In genomic region chr9:107552690-107553393, GRCm38 (mm10) we compare ENCODE assay signal across 8 mouse cellular contexts. TPM values are rescaled to one million over a fixed set of nuclear protein-coding genes. Genes with fewer than 3 reads are reported as not detected.
DNase-seq lines count a peak whose midpoint lies in the region; ATAC-seq and TF ChIP-seq lines count a peak whose summit lies in the region.

No protein-coding gene starts in this region.

- H3K27me3 ChIP-seq in forebrain, embryonic 10.5 days (ENCODE audit: poor library complexity, severe bottlenecking): peaks cover 54% of the 10 kb centered on the region
- peaks cover 32% of the 10 kb centered on the region for H3K27me3 ChIP-seq in forebrain, embryonic 16.5 days (replicated peaks; ENCODE audit: control insufficient read depth, insufficient read depth, low read length)
- no peaks in the 10 kb centered on the region for H3K27me3 ChIP-seq in lung, embryonic 16.5 days (ENCODE audit: control insufficient read depth, insufficient read depth, low read depth, low read length)
- H3K27me3 ChIP-seq in intestine, embryonic 14.5 days (replicated peaks; ENCODE audit: control insufficient read depth, insufficient read depth, low read length): no peaks in the 10 kb centered on the region
- H3K27me3 ChIP-seq in neural tube, embryonic 14.5 days (ENCODE audit: control insufficient read depth, insufficient read depth, low read length): peaks cover 24% of the 10 kb centered on the region

- H3K36me3 ChIP-seq in forebrain, embryonic 10.5 days (replicated peaks): peaks cover 19% of the 10 kb centered on the region
- peaks cover 8% of the 10 kb centered on the region; the same call in 1 of the 2 replicates for H3K36me3 ChIP-seq in forebrain, embryonic 16.5 days (ENCODE audit: control insufficient read depth, insufficient read depth)
- H3K36me3 ChIP-seq in lung, embryonic 16.5 days (ENCODE audit: control insufficient read depth, insufficient read depth, low read length): peaks cover 5% of the 10 kb centered on the region
- H3K36me3 ChIP-seq in intestine, embryonic 14.5 days (ENCODE audit: control insufficient read depth, insufficient read depth, low read length): peaks cover 13% of the 10 kb centered on the region
- H3K36me3 ChIP-seq in neural tube, embryonic 14.5 days (ENCODE audit: control insufficient read depth, insufficient read depth, low read length): peaks cover 5% of the 10 kb centered on the region; the same call in 1 of the 2 replicates

- no peak overlapping the region for H3K9ac ChIP-seq in forebrain, embryonic 16.5 days (replicated peaks; ENCODE audit: low read depth, low read length)
- H3K9ac ChIP-seq in lung, embryonic 16.5 days (ENCODE audit: low read length): peak overlapping the region; percentile 14; the same call in 1 of the 2 replicates
- peak overlapping the region; percentile 59; the same call in 1 of the 2 replicates for H3K9ac ChIP-seq in intestine, embryonic 14.5 days (ENCODE audit: low read length)
- H3K9ac ChIP-seq in neural tube, embryonic 14.5 days (replicated peaks; ENCODE audit: low read depth, low read length): no peak overlapping the region

- no peaks in the 10 kb centered on the region for H3K9me3 ChIP-seq in forebrain, embryonic 10.5 days
- H3K9me3 ChIP-seq in forebrain, embryonic 16.5 days (ENCODE audit: control insufficient read depth, low read length): no peaks in the 10 kb centered on the region
- no peaks in the 10 kb centered on the region for H3K9me3 ChIP-seq in lung, embryonic 16.5 days (ENCODE audit: control insufficient read depth, low read length)
- no peaks in the 10 kb centered on the region for H3K9me3 ChIP-seq in intestine, embryonic 14.5 days (ENCODE audit: control insufficient read depth, low read length)
- H3K9me3 ChIP-seq in neural tube, embryonic 14.5 days (ENCODE audit: control insufficient read depth, low read length): no peaks in the 10 kb centered on the region

- DNase-seq in forebrain, embryonic 10.5 days (ENCODE audit: extremely low spot score, low spot score): no peak
- no peak for DNase-seq in lung, postnatal 4 days
- DNase-seq in intestine, embryonic 14.5 days (ENCODE audit: low spot score): no peak
- no peak for DNase-seq in layer of hippocampus, adult 2 months (ENCODE audit: low spot score in 2 of 2)

- peak overlapping the region; percentile 96 for H3K27ac ChIP-seq in forebrain, embryonic 10.5 days
- no peak overlapping the region for H3K27ac ChIP-seq in forebrain, embryonic 16.5 days (ENCODE audit: low read length)
- peak overlapping the region; percentile 92 for H3K27ac ChIP-seq in lung, embryonic 16.5 days (ENCODE audit: low read length)
- no peak overlapping the region for H3K27ac ChIP-seq in intestine, embryonic 14.5 days (ENCODE audit: low read depth)
- H3K27ac ChIP-seq in neural tube, embryonic 14.5 days (ENCODE audit: low read depth, low read length): no peak overlapping the region
- no peak overlapping the region for H3K27ac ChIP-seq in layer of hippocampus, adult 2 months

- no peak for ATAC-seq in forebrain, embryonic 16.5 days
- ATAC-seq in lung, embryonic 16.5 days (ENCODE audit: low read depth): no peak
- ATAC-seq in intestine, embryonic 14.5 days (replicated peaks; ENCODE audit: low FRiP score, low TSS enrichment, low read depth): no peak
- no peak for ATAC-seq in neural tube, embryonic 14.5 days (ENCODE audit: low read depth)
- no peak for ATAC-seq in frontal cortex, adult (ENCODE audit: low TSS enrichment)

- WGBS in forebrain, embryonic 10.5 days: 79% methylated on average over 5 of the region's 5 CpGs
- 82% methylated on average over 5 of the region's 5 CpGs for WGBS in forebrain, embryonic 16.5 days
- 73% methylated on average over 5 of the region's 5 CpGs for WGBS in lung, embryonic 16.5 days
- 78% methylated on average over 5 of the region's 5 CpGs for WGBS in intestine, embryonic 14.5 days
- WGBS in neural tube, embryonic 14.5 days: 82% methylated on average over 5 of the region's 5 CpGs

- H3K4me3 ChIP-seq in forebrain, embryonic 10.5 days: peak overlapping the region; percentile 88
- H3K4me3 ChIP-seq in forebrain, embryonic 16.5 days (replicated peaks; ENCODE audit: low read length): no peak overlapping the region
- H3K4me3 ChIP-seq in lung, embryonic 16.5 days (ENCODE audit: low read length): peak overlapping the region; percentile 83
- H3K4me3 ChIP-seq in intestine, embryonic 14.5 days (ENCODE audit: low read depth, low read length): peak overlapping the region; percentile 57
- no peak overlapping the region for H3K4me3 ChIP-seq in neural tube, embryonic 14.5 days (ENCODE audit: low read depth, low read length)
- H3K4me3 ChIP-seq in layer of hippocampus, adult 2 months: no peak overlapping the region

- H3K4me1 ChIP-seq in forebrain, embryonic 10.5 days: peaks cover 78% of the 10 kb centered on the region
- peaks cover 41% of the 10 kb centered on the region for H3K4me1 ChIP-seq in forebrain, embryonic 16.5 days (replicated peaks; ENCODE audit: control insufficient read depth, insufficient read depth, low read length)
- H3K4me1 ChIP-seq in lung, embryonic 16.5 days (replicated peaks; ENCODE audit: control insufficient read depth, insufficient read depth, low read length): peaks cover 46% of the 10 kb centered on the region
- peaks cover 42% of the 10 kb centered on the region for H3K4me1 ChIP-seq in intestine, embryonic 14.5 days (replicated peaks; ENCODE audit: control insufficient read depth, insufficient read depth, low read length)
- peaks cover 17% of the 10 kb centered on the region for H3K4me1 ChIP-seq in neural tube, embryonic 14.5 days (ENCODE audit: control insufficient read depth, insufficient read depth, low read length)

- no peak overlapping the region for H3K4me2 ChIP-seq in forebrain, embryonic 16.5 days (ENCODE audit: low read length)
- H3K4me2 ChIP-seq in lung, embryonic 16.5 days (ENCODE audit: low read depth, low read length): peak overlapping the region; percentile 91
- peak overlapping the region; percentile 98 for H3K4me2 ChIP-seq in intestine, embryonic 14.5 days (ENCODE audit: low read length)
- peak overlapping the region; percentile 96 for H3K4me2 ChIP-seq in neural tube, embryonic 14.5 days (ENCODE audit: low read depth, low read length)

- no peak for TF ChIP-seq CTCF in layer of hippocampus, adult 2 months (conservative IDR thresholded peaks at IDR 0.05)

RNA-seq across cellular contexts. Expression of gene Rassf1, which starts 1.5 kb away (rescaled TPM):
- 57.4 and 59.6 TPM in 2 replicates for polyA plus RNA-seq in forebrain, embryonic 10.5 days (2016; fragmentation: Nextera tagmentation; extraction: Ambion mirVana)
- polyA plus RNA-seq in forebrain, embryonic 16.5 days (2015; fragmentation: Nextera tagmentation; extraction: Ambion mirVana): 43.4 and 45.4 TPM in 2 replicates
- 55.4 and 58.5 TPM in 2 replicates for polyA plus RNA-seq in lung, embryonic 16.5 days (2015; fragmentation: Nextera tagmentation; extraction: Ambion mirVana)
- 54.4 and 59.9 TPM in 2 replicates for polyA plus RNA-seq in intestine, embryonic 14.5 days (2014; fragmentation: Nextera tagmentation; extraction: Ambion mirVana)
- 34.1 and 34.9 TPM in 2 replicates for polyA plus RNA-seq in neural tube, embryonic 14.5 days (2014; fragmentation: Nextera tagmentation; extraction: Ambion mirVana)
- 10 to 100 TPM; 16.2 to 17.6 TPM for total RNA-seq in layer of hippocampus, adult 2 months (2021)

RNA-seq across cellular contexts. Expression of gene Zmynd10, which starts 5.7 kb away (rescaled TPM):
- 0.74 and 1.4 TPM in 2 replicates for polyA plus RNA-seq in forebrain, embryonic 10.5 days (2016; fragmentation: Nextera tagmentation; extraction: Ambion mirVana)
- 2.2 and 3.2 TPM in 2 replicates for polyA plus RNA-seq in forebrain, embryonic 16.5 days (2015; fragmentation: Nextera tagmentation; extraction: Ambion mirVana)
- polyA plus RNA-seq in lung, embryonic 16.5 days (2015; fragmentation: Nextera tagmentation; extraction: Ambion mirVana): 16.7 and 19.7 TPM in 2 replicates
- polyA plus RNA-seq in intestine, embryonic 14.5 days (2014; fragmentation: Nextera tagmentation; extraction: Ambion mirVana): 0.54 TPM in 1 of 2 replicates, not detected in the other
- polyA plus RNA-seq in neural tube, embryonic 14.5 days (2014; fragmentation: Nextera tagmentation; extraction: Ambion mirVana): 1.2 and 2.0 TPM in 2 replicates
- 1 to 10 TPM; 4.7 to 5.7 TPM for total RNA-seq in layer of hippocampus, adult 2 months (2021)

RNA-seq across cellular contexts. Expression of gene Tusc2, which starts 10.2 kb away (rescaled TPM):
- polyA plus RNA-seq in forebrain, embryonic 10.5 days (2016; fragmentation: Nextera tagmentation; extraction: Ambion mirVana): 73.3 and 74.1 TPM in 2 replicates
- polyA plus RNA-seq in forebrain, embryonic 16.5 days (2015; fragmentation: Nextera tagmentation; extraction: Ambion mirVana): 93.2 and 98.5 TPM in 2 replicates
- polyA plus RNA-seq in lung, embryonic 16.5 days (2015; fragmentation: Nextera tagmentation; extraction: Ambion mirVana): 35.6 and 41.6 TPM in 2 replicates
- polyA plus RNA-seq in intestine, embryonic 14.5 days (2014; fragmentation: Nextera tagmentation; extraction: Ambion mirVana): 42.8 and 45.1 TPM in 2 replicates
- 111 and 126 TPM in 2 replicates for polyA plus RNA-seq in neural tube, embryonic 14.5 days (2014; fragmentation: Nextera tagmentation; extraction: Ambion mirVana)
- total RNA-seq in layer of hippocampus, adult 2 months (2021): 10 to 100 TPM; 77.2 to 83.1 TPM

RNA-seq across cellular contexts. Expression of gene Nprl2, which starts 10.8 kb away (rescaled TPM):
- polyA plus RNA-seq in forebrain, embryonic 10.5 days (2016; fragmentation: Nextera tagmentation; extraction: Ambion mirVana): 36.7 and 37.3 TPM in 2 replicates
- 88.4 and 89.8 TPM in 2 replicates for polyA plus RNA-seq in forebrain, embryonic 16.5 days (2015; fragmentation: Nextera tagmentation; extraction: Ambion mirVana)
- 41.9 and 43.7 TPM in 2 replicates for polyA plus RNA-seq in lung, embryonic 16.5 days (2015; fragmentation: Nextera tagmentation; extraction: Ambion mirVana)
- 34.8 and 42.2 TPM in 2 replicates for polyA plus RNA-seq in intestine, embryonic 14.5 days (2014; fragmentation: Nextera tagmentation; extraction: Ambion mirVana)
- polyA plus RNA-seq in neural tube, embryonic 14.5 days (2014; fragmentation: Nextera tagmentation; extraction: Ambion mirVana): 71.5 and 74.9 TPM in 2 replicates
- total RNA-seq in layer of hippocampus, adult 2 months (2021): 10 to 100 TPM; 44.2 to 45.2 TPM

RNA-seq across cellular contexts. Expression of gene Cyb561d2, which starts 10.8 kb away (rescaled TPM):
- polyA plus RNA-seq in forebrain, embryonic 10.5 days (2016; fragmentation: Nextera tagmentation; extraction: Ambion mirVana): 20.4 and 21.0 TPM in 2 replicates
- polyA plus RNA-seq in forebrain, embryonic 16.5 days (2015; fragmentation: Nextera tagmentation; extraction: Ambion mirVana): 35.7 and 38.5 TPM in 2 replicates
- polyA plus RNA-seq in lung, embryonic 16.5 days (2015; fragmentation: Nextera tagmentation; extraction: Ambion mirVana): 27.6 and 32.9 TPM in 2 replicates
- 27.1 and 30.8 TPM in 2 replicates for polyA plus RNA-seq in intestine, embryonic 14.5 days (2014; fragmentation: Nextera tagmentation; extraction: Ambion mirVana)
- 42.2 and 46.7 TPM in 2 replicates for polyA plus RNA-seq in neural tube, embryonic 14.5 days (2014; fragmentation: Nextera tagmentation; extraction: Ambion mirVana)
- 10 to 100 TPM; 13.8 to 15.3 TPM for total RNA-seq in layer of hippocampus, adult 2 months (2021)

Comparison
In these comparisons a context has a peak if more than half of its experiments do, and no peak if none do; other contexts are left out.
1. H3K27ac ChIP-seq: peak in forebrain, embryonic 10.5 days (single experiment) and lung, embryonic 16.5 days (single experiment); none in forebrain, embryonic 16.5 days (single experiment), intestine, embryonic 14.5 days (single experiment), neural tube, embryonic 14.5 days (single experiment) and layer of hippocampus, adult 2 months (single experiment).
2. H3K4me3 ChIP-seq: peak in forebrain, embryonic 10.5 days (single experiment), lung, embryonic 16.5 days (single experiment) and intestine, embryonic 14.5 days (single experiment); none in forebrain, embryonic 16.5 days (single experiment), neural tube, embryonic 14.5 days (single experiment) and layer of hippocampus, adult 2 months (single experiment).
3. H3K9ac ChIP-seq: peak in lung, embryonic 16.5 days (single experiment) and intestine, embryonic 14.5 days (single experiment); none in forebrain, embryonic 16.5 days (single experiment) and neural tube, embryonic 14.5 days (single experiment).